ENCODE assay signal across 8 mouse cellular contexts in the genomic region with DNA sequence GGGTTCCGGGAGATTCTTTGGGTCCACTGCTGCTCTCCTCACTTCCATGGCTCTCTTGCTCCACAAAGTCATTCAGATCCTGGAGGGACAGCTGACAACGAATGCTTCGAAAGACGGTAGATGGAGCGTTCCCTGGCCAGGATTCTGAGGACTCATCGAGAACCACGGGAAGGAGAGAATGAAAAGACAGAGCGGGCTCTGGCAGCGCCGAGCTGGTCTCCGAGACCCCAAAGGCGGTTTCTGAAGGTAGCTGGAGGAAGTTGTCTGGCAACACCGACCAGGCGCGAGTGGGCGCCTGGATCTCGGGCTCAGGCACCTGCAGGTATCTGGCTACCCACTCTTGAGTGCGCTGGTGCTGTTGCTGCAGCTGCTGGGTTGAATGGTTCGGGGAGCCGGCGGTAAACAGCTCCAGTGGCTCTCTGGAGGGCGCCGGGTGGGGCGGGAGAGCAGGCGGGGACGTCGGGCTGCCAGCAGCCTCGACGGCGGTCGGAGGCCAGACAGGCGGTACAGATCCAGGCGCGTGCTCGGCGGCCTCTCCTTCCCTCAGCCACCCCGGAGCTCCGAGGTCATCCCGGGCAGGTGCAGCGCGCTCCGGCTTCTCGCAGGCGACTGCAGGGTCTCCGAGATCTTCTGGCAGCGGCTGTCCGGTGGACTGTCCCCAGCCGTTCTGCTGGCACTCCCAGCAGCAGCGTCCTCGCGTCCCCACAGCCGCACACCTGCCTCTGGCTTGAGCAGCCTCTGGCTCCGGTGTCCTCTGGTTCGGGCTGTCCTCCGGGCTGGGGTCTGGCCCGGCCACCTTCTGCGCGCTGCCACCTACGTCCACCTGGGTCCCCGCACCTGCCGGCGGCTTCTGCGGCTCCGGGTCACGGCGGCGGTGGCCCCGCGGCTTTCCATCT. TPM values are rescaled to one million over a fixed set of nuclear protein-coding genes. Genes with fewer than 3 reads are reported as not detected.
DNase-seq lines count a peak whose midpoint lies in the region; ATAC-seq lines count a peak whose summit lies in the region.

No protein-coding gene starts in this region.

- H3K36me3 ChIP-seq in heart, embryonic 11.5 days (ENCODE audit: control insufficient read depth, insufficient read depth, low read length), result no peaks in the 10 kb centered on the region
- H3K36me3 ChIP-seq in hindbrain, embryonic 11.5 days (ENCODE audit: control insufficient read depth, insufficient read depth, low read length), result no peaks in the 10 kb centered on the region
- H3K36me3 ChIP-seq in limb, embryonic 15.5 days, result no peaks in the 10 kb centered on the region

- H3K9me3 ChIP-seq in heart, embryonic 11.5 days (replicated peaks; ENCODE audit: control insufficient read depth, low read length), result no peaks in the 10 kb centered on the region
- H3K9me3 ChIP-seq in hindbrain, embryonic 11.5 days (ENCODE audit: control insufficient read depth, low read length), result no peaks in the 10 kb centered on the region
- no peaks in the 10 kb centered on the region for H3K9me3 ChIP-seq in limb, embryonic 15.5 days

- no peak for DNase-seq in heart, adult 8-10 months (ENCODE audit: low spot score)
- DNase-seq in cerebellum, adult 9-10 months, result peak; percentile 51
- DNase-seq in hindbrain, embryonic 11.5 days (ENCODE audit: low spot score), result peak; percentile 53
- DNase-seq in retina, embryonic 14.5 days (ENCODE audit: low spot score), result peak; percentile 31
- DNase-seq in layer of hippocampus, postnatal 25 days (ENCODE audit: extremely low spot score in 1 of 2, low spot score in 1 of 2), result no peak

- H3K27ac ChIP-seq in heart, embryonic 11.5 days (ENCODE audit: low read depth, low read length), result no peak overlapping the region
- no peak overlapping the region for H3K27ac ChIP-seq in hindbrain, embryonic 11.5 days (ENCODE audit: low read depth, low read length)
- no peak overlapping the region for H3K27ac ChIP-seq in limb, embryonic 15.5 days

- H3K4me1 ChIP-seq in heart, embryonic 11.5 days (ENCODE audit: control insufficient read depth, insufficient read depth, low read length), result peaks cover 12% of the 10 kb centered on the region
- H3K4me1 ChIP-seq in hindbrain, embryonic 11.5 days (replicated peaks; ENCODE audit: control insufficient read depth, insufficient read depth, low read length), result peaks cover 8% of the 10 kb centered on the region; the same call in 1 of the 2 replicates
- H3K4me1 ChIP-seq in limb, embryonic 15.5 days, result peaks cover 25% of the 10 kb centered on the region

- peak; percentile 16; the same call in 1 of the 2 replicates for ATAC-seq in heart, embryonic 11.5 days (replicated peaks; ENCODE audit: insufficient number of reproducible peaks, low FRiP score, low TSS enrichment)
- ATAC-seq in hindbrain, embryonic 11.5 days (ENCODE audit: low FRiP score), result 0 out of 2 replicates have a peak, but pooled peaks have one; percentile 35
- no peak for ATAC-seq in limb, embryonic 15.5 days (ENCODE audit: insufficient number of reproducible peaks, low FRiP score, low TSS enrichment, low read depth)
- no peak for ATAC-seq in activated CD4-positive, CD25-positive, alpha-beta regulatory T cell, adult 4 months

- 4% methylated on average over 67 of the region's 69 CpGs for WGBS in heart, embryonic 11.5 days (ENCODE audit: insufficient replicate concordance)
- WGBS in hindbrain, embryonic 11.5 days, result 3% methylated on average over 64 of the region's 69 CpGs
- WGBS in limb, embryonic 15.5 days, result 3% methylated on average over 61 of the region's 69 CpGs

- peak overlapping the region; percentile 62 for H3K9ac ChIP-seq in heart, embryonic 11.5 days (ENCODE audit: low read depth, low read length)
- no peak overlapping the region for H3K9ac ChIP-seq in hindbrain, embryonic 11.5 days (ENCODE audit: low read depth, low read length)
- H3K9ac ChIP-seq in limb, embryonic 15.5 days, result no peak overlapping the region

- H3K27me3 ChIP-seq in heart, embryonic 11.5 days (ENCODE audit: control insufficient read depth, insufficient read depth, low read length), result peaks cover 41% of the 10 kb centered on the region
- peaks cover 56% of the 10 kb centered on the region for H3K27me3 ChIP-seq in hindbrain, embryonic 11.5 days (ENCODE audit: control insufficient read depth, insufficient read depth, low read length)
- peaks cover 70% of the 10 kb centered on the region for H3K27me3 ChIP-seq in limb, embryonic 15.5 days

- H3K4me3 ChIP-seq in heart, embryonic 11.5 days (ENCODE audit: low read depth, low read length), result peak overlapping the region; percentile 61
- H3K4me3 ChIP-seq in hindbrain, embryonic 11.5 days (ENCODE audit: low read depth, low read length), result peak overlapping the region; percentile 45
- peak overlapping the region; percentile 49 for H3K4me3 ChIP-seq in limb, embryonic 15.5 days

- peak overlapping the region; percentile 98 for H3K4me2 ChIP-seq in heart, embryonic 11.5 days
- peak overlapping the region; percentile 93 for H3K4me2 ChIP-seq in hindbrain, embryonic 11.5 days (replicated peaks; ENCODE audit: low read depth, low read length)
- peak overlapping the region; percentile 97 for H3K4me2 ChIP-seq in limb, embryonic 15.5 days

RNA-seq across cellular contexts. Expression of a gene that starts 0.9 kb away (rescaled TPM):
- 0.13 and 0.15 TPM in 2 replicates for polyA plus RNA-seq in heart, embryonic 11.5 days (2014; fragmentation: Nextera tagmentation; extraction: Ambion mirVana)
- total RNA-seq in heart, adult 8-10 months (2022), result under 1 TPM; 0.05 to 0.22 (median 0.12) TPM
- polyA plus RNA-seq in hindbrain, embryonic 11.5 days (2014; fragmentation: Nextera tagmentation; extraction: Ambion mirVana), result 0.25 and 0.32 TPM in 2 replicates
- polyA plus RNA-seq in limb, embryonic 15.5 days (2015; fragmentation: Nextera tagmentation; extraction: Ambion mirVana), result 0.41 and 0.65 TPM in 2 replicates
- 1 to 10 TPM; 1.4 to 2.1 TPM for total RNA-seq in layer of hippocampus, postnatal 25 days (2021)
- polyA plus RNA-seq in activated CD4-positive, CD25-positive, alpha-beta regulatory T cell, adult 4 months (2017; shearing (Covaris generic)), result not detected

RNA-seq across cellular contexts. Expression of a gene that starts 49.3 kb away (rescaled TPM):
- polyA plus RNA-seq in heart, embryonic 11.5 days (2014; fragmentation: Nextera tagmentation; extraction: Ambion mirVana), result 96.6 and 97.3 TPM in 2 replicates
- total RNA-seq in heart, adult 8-10 months (2022), result 10 to 100 TPM; 23.6 to 29.9 (median 25.5) TPM
- polyA plus RNA-seq in hindbrain, embryonic 11.5 days (2014; fragmentation: Nextera tagmentation; extraction: Ambion mirVana), result 241 and 243 TPM in 2 replicates
- polyA plus RNA-seq in limb, embryonic 15.5 days (2015; fragmentation: Nextera tagmentation; extraction: Ambion mirVana), result 180 and 188 TPM in 2 replicates
- total RNA-seq in layer of hippocampus, postnatal 25 days (2021), result 100 to 1,000 TPM in 1 of 2 experiments, 10 to 100 TPM in 1; 98.9 to 113 TPM
- 10 to 100 TPM; 29.6 to 33.6 TPM for polyA plus RNA-seq in activated CD4-positive, CD25-positive, alpha-beta regulatory T cell, adult 4 months (2017; shearing (Covaris generic))

Comparison
In these comparisons a context has a peak if more than half of its experiments do, and no peak if none do; other contexts are left out.
1. ATAC-seq: peak in heart, embryonic 11.5 days (single experiment) and hindbrain, embryonic 11.5 days (single experiment); none in limb, embryonic 15.5 days (single experiment) and activated CD4-positive, CD25-positive, alpha-beta regulatory T cell, adult 4 months (single experiment).
2. DNase-seq: peak in cerebellum, adult 9-10 months (single experiment), hindbrain, embryonic 11.5 days (single experiment) and retina, embryonic 14.5 days (single experiment); none in heart, adult 8-10 months (single experiment) and layer of hippocampus, postnatal 25 days (0 of 2).
3. Peak in every context shown above with its lines, with median percentiles within 50 percentile points of each other: H3K4me2 ChIP-seq and H3K4me3 ChIP-seq.